Mouse (Mus musculus) C2C12 (cell line): Measurements from ENCODE around the gene Actn1. TPM values are rescaled to one million over a fixed set of nuclear protein-coding genes. Genes with fewer than 3 reads are reported as not detected.

Source experiments
- H3K27me3 ChIP-seq: one replicate; pipeline ENCODE4 v1.6.1; 2011; ENCODE audit not compliant: control insufficient read depth, insufficient read depth, insufficient read length
- H3K36me3 ChIP-seq: one replicate; pipeline ENCODE4 v1.6.1; 2011; ENCODE audit not compliant: control insufficient read depth, insufficient read depth
- H3K4me3 ChIP-seq: one replicate; pipeline ENCODE4 v1.5.1; 2011; ENCODE audit warnings: mild to moderate bottlenecking, control low read depth; ENCODE audit not compliant: poor library complexity, insufficient read depth, severe bottlenecking
- H3K79me2 ChIP-seq: one replicate; pipeline ENCODE4 v1.6.1; 2011; ENCODE audit not compliant: control insufficient read depth, insufficient read depth
- H3K79me3 ChIP-seq: one replicate; pipeline ENCODE4 v1.6.1; 2011; ENCODE audit warnings: low read depth, control low read depth
- H3ac ChIP-seq: one replicate; pipeline ENCODE3; 2011; ENCODE audit warnings: low read depth; ENCODE audit not compliant: control insufficient read depth, insufficient read length
- CEBPB ChIP-seq: IDR thresholded peaks from one replicate; pipeline ENCODE4 v1.6.1; 2011; ENCODE audit warnings: low read depth, mild to moderate bottlenecking, control low read depth, moderate library complexity
- CTCF ChIP-seq: IDR thresholded peaks from one replicate; pipeline ENCODE4 v1.5.1; 2011; ENCODE audit not compliant: control insufficient read depth, insufficient read depth, insufficient read length
- FOSL1 ChIP-seq: IDR thresholded peaks from one replicate; pipeline ENCODE4 v1.8.0; 2011; ENCODE audit warnings: mild to moderate bottlenecking, low read length; ENCODE audit not compliant: poor library complexity, insufficient read depth, severe bottlenecking
- MAX ChIP-seq: IDR thresholded peaks from one replicate; pipeline ENCODE4 v1.6.1; 2011; ENCODE audit warnings: mild to moderate bottlenecking, control low read depth
- MYOD1 ChIP-seq: IDR thresholded peaks from one replicate; pipeline ENCODE4 v1.6.1; 2011; ENCODE audit warnings: low read depth; ENCODE audit not compliant: control insufficient read depth, insufficient read length
- MYOG ChIP-seq: IDR thresholded peaks from one replicate; pipeline ENCODE4 v1.6.1; 2011; ENCODE audit not compliant: control insufficient read depth, insufficient read length; ENCODE audit errors: extremely low read depth
- USF1 ChIP-seq: IDR thresholded peaks from one replicate; pipeline ENCODE4 v1.6.1; 2011; ENCODE audit warnings: low read depth, mild to moderate bottlenecking, control low read depth, moderate library complexity
- polyA plus RNA-seq: library from polyadenylated mRNA; unstranded; fragments of >200 nt; fragmentation: generic; extraction: Trizol; gene quantifications from one replicate; pipeline ENCODE4 v1.2.1, GENCODE M21; 2012; ENCODE audit warnings: missing spikeins

Gene Actn1
- polyA plus RNA-seq, 1 experiment, result 301 TPM

GRCm38 (mm10) chr12:80278866-80279265 is 18.7 kb upstream of the Actn1 start:
- no peaks in the 10 kb centered on the region for H3K79me3 ChIP-seq
- TF ChIP-seq MAX (no peak), FOSL1 (no peak), CEBPB (no peak), CTCF (no peak), MYOD1 (no peak), MYOG (no peak), USF1 (no peak)
- no peak overlapping the region for H3K4me3 ChIP-seq
- H3K36me3 ChIP-seq, result no peaks in the 10 kb centered on the region
- no peak overlapping the region for H3ac ChIP-seq
- H3K27me3 ChIP-seq, result no peaks in the 10 kb centered on the region
- no peaks in the 10 kb centered on the region for H3K79me2 ChIP-seq

GRCm38 (mm10) chr12:80277428-80277827 is 17.3 kb upstream of the Actn1 start:
- TF ChIP-seq MYOD1 (no peak), CEBPB (no peak), USF1 (no peak)
- no peaks in the 10 kb centered on the region for H3K79me2 ChIP-seq
- no peaks in the 10 kb centered on the region for H3K79me3 ChIP-seq

GRCm38 (mm10) chr12:80275187-80275820 is 15.1 kb upstream of the Actn1 start:
- Histone ChIP-seq H3K79me2 (no peaks in the 10 kb centered on the region), H3K27me3 (no peaks in the 10 kb centered on the region), H3K79me3 (no peaks in the 10 kb centered on the region), H3ac (no peak overlapping the region), H3K4me3 (no peak overlapping the region), H3K36me3 (no peaks in the 10 kb centered on the region)
- no peak for TF ChIP-seq MYOD1
- TF ChIP-seq CTCF, result no peak
- TF ChIP-seq MAX, result no peak
- TF ChIP-seq FOSL1, result no peak
- TF ChIP-seq USF1, result no peak
- no peak for TF ChIP-seq CEBPB

More at GRCm38 (mm10) chr12:80277428-80277827, 17.3 kb upstream of the Actn1 start:
- H3ac ChIP-seq, result no peak overlapping the region
- H3K27me3 ChIP-seq, result no peaks in the 10 kb centered on the region
- H3K4me3 ChIP-seq, result no peak overlapping the region
- no peaks in the 10 kb centered on the region for H3K36me3 ChIP-seq

GRCm38 (mm10) chr12:80273020-80273686 is 13.0 kb upstream of the Actn1 start:
- Histone ChIP-seq H3ac (no peak overlapping the region), H3K79me3 (no peaks in the 10 kb centered on the region), H3K4me3 (no peak overlapping the region), H3K79me2 (no peaks in the 10 kb centered on the region), H3K36me3 (no peaks in the 10 kb centered on the region), H3K27me3 (no peaks in the 10 kb centered on the region)
- no peak for TF ChIP-seq CTCF
- TF ChIP-seq FOSL1, result no peak
- no peak for TF ChIP-seq MYOG
- no peak for TF ChIP-seq MYOD1
- TF ChIP-seq USF1, result no peak
- no peak for TF ChIP-seq CEBPB
- TF ChIP-seq MAX, result no peak

GRCm38 (mm10) chr12:80271806-80272205 is 11.6 kb upstream of the Actn1 start:
- Histone ChIP-seq H3K36me3 (no peaks in the 10 kb centered on the region), H3K79me3 (no peaks in the 10 kb centered on the region), H3K4me3 (no peak overlapping the region), H3ac (no peak overlapping the region), H3K79me2 (no peaks in the 10 kb centered on the region), H3K27me3 (no peaks in the 10 kb centered on the region)
- no peak for TF ChIP-seq CEBPB
- TF ChIP-seq FOSL1, result no peak
- TF ChIP-seq MYOG, result no peak
- no peak for TF ChIP-seq USF1
- no peak for TF ChIP-seq CTCF
- no peak for TF ChIP-seq MAX
- no peak for TF ChIP-seq MYOD1

GRCm38 (mm10) chr12:80270924-80271323 is 10.8 kb upstream of the Actn1 start:
- TF ChIP-seq USF1 (no peak), FOSL1 (no peak), MYOG (no peak), MYOD1 (no peak), CTCF (no peak), CEBPB (no peak), MAX (no peak)
- no peaks in the 10 kb centered on the region for H3K27me3 ChIP-seq
- H3K36me3 ChIP-seq, result no peaks in the 10 kb centered on the region
- H3K79me3 ChIP-seq, result no peaks in the 10 kb centered on the region
- H3K79me2 ChIP-seq, result no peaks in the 10 kb centered on the region
- no peak overlapping the region for H3K4me3 ChIP-seq
- H3ac ChIP-seq, result no peak overlapping the region
